Mouse (Mus musculus): ENCODE measurements at regions not wholly inside any gene's neighbourhood (a gene's known extent, or its start where the extent isn't known, plus 50 kb on each side); places are given as distances from the start of the nearest gene placed in this dataset.

DNA sequence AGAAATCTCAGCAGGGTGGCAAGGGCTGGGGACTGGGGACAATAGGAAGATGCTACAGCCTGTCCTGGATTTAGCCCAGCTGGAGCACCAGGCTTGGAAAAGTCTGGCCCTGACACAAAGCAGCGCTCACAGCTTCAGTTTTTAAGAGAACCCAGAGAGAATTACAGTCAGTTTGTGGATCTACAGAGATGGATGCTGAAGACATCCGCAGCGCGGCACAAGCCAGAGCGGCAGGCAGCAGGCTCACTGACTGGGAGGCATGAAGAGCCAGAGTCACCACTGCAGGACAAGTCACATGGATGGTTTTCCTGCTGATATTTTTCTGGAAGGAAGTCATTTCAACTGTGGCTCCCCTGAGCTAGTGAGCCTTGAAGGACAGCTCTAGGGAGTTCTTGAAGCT, 189.0 kb upstream of the Ctbp2 start:
- 52% methylated on average over 5 of the region's 5 CpGs for WGBS (ENCODE audit: insufficient replicate concordance)
- H3K4me3 ChIP-seq (ENCODE audit: low read depth, low read length): no peak overlapping the region

DNA sequence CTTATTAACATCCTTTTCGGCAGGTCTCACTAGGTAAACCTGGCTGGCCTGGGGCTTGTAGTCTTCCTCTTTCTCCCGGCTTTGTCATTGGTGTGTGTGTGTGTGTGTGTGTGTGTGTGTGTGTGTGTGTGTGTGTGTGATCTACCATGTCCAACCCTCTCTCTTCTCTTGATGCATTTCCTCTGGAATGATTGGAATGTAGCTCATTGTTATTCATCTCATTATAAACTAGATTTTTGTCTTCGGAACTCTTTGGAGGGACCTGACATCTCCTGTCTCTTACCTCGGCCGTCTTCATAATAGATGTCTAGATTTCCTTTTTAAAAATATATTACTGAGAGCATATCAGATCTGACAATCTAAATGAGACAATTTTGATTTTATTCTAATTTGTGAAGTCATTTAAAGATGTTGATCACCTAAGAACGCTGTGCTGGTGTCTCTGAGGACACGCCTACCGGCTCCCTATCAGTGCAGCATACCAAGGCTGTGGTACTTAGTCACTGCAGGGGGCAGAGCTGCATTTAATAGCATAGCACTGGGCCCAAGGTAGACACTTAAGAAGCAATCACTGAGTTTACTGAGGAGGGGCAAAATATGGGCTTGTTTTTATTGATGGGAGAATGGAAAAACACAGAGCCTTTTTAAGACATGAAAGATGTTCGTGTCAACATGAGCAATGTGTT, 187.1 kb upstream of the Ctbp2 start:
- no peaks in the 10 kb centered on the region for H3K27me3 ChIP-seq (ENCODE audit: control insufficient read depth, insufficient read depth, low read depth, low read length)
- no peak for ATAC-seq (ENCODE audit: low read depth)
- WGBS (ENCODE audit: insufficient replicate concordance): 44% methylated on average over 8 of the region's 9 CpGs

More for the DNA sequence above, 189.0 kb upstream of the Ctbp2 start:
- no peak overlapping the region for H3K27ac ChIP-seq (ENCODE audit: low read length)
- no peaks in the 10 kb centered on the region for H3K9me3 ChIP-seq (replicated peaks; ENCODE audit: control insufficient read depth, low read length)
- H3K4me2 ChIP-seq (ENCODE audit: low read depth, low read length): no peak overlapping the region
- H3K9ac ChIP-seq (ENCODE audit: low read depth, low read length): no peak overlapping the region
- no peaks in the 10 kb centered on the region for H3K4me1 ChIP-seq (ENCODE audit: control insufficient read depth, low read depth, low read length)
- H3K27me3 ChIP-seq (ENCODE audit: control insufficient read depth, insufficient read depth, low read depth, low read length): no peaks in the 10 kb centered on the region
- ATAC-seq (ENCODE audit: low read depth): no peak
- H3K36me3 ChIP-seq (ENCODE audit: control insufficient read depth, insufficient read depth): no peaks in the 10 kb centered on the region

DNA sequence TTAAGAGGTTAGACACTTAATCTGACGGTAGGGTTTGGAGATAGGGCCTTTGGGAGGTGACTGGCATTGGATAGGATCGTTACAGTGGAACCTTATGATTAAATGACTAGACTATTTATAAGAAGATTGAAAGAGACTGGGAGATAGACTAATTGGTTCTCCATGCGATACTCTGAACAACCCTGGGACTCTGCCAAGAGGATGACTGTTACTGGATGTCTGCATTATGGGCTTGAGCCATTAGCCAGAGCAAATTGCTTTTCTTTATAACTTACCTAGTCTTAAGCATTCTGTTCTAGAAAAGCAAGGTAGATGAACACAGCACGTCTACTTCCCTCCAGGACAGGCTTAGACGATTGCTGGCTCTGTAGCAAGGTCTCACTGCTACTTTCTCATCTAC, 180.3 kb upstream of the Ctbp2 start:
- H3K27ac ChIP-seq (ENCODE audit: low read length): no peak overlapping the region
- no peak overlapping the region for H3K9ac ChIP-seq (ENCODE audit: low read depth, low read length)
- no peaks in the 10 kb centered on the region for H3K9me3 ChIP-seq (replicated peaks; ENCODE audit: control insufficient read depth, low read length)
- no peaks in the 10 kb centered on the region for H3K4me1 ChIP-seq (ENCODE audit: control insufficient read depth, low read depth, low read length)
- no peaks in the 10 kb centered on the region for H3K36me3 ChIP-seq (ENCODE audit: control insufficient read depth, insufficient read depth)
- no peak for ATAC-seq (ENCODE audit: low read depth)
- H3K4me2 ChIP-seq (ENCODE audit: low read depth, low read length): no peak overlapping the region
- WGBS (ENCODE audit: insufficient replicate concordance): 51% methylated on average over 5 of the region's 5 CpGs
- no peaks in the 10 kb centered on the region for H3K27me3 ChIP-seq (ENCODE audit: control insufficient read depth, insufficient read depth, low read depth, low read length)
- no peak overlapping the region for H3K4me3 ChIP-seq (ENCODE audit: low read depth, low read length)

More for the DNA sequence above, 187.1 kb upstream of the Ctbp2 start:
- no peak overlapping the region for H3K27ac ChIP-seq (ENCODE audit: low read length)
- no peaks in the 10 kb centered on the region for H3K4me1 ChIP-seq (ENCODE audit: control insufficient read depth, low read depth, low read length)
- H3K9me3 ChIP-seq (replicated peaks; ENCODE audit: control insufficient read depth, low read length): no peaks in the 10 kb centered on the region
- no peak overlapping the region for H3K4me3 ChIP-seq (ENCODE audit: low read depth, low read length)
- no peak overlapping the region for H3K9ac ChIP-seq (ENCODE audit: low read depth, low read length)
- H3K36me3 ChIP-seq (ENCODE audit: control insufficient read depth, insufficient read depth): no peaks in the 10 kb centered on the region
- H3K4me2 ChIP-seq (ENCODE audit: low read depth, low read length): no peak overlapping the region

DNA sequence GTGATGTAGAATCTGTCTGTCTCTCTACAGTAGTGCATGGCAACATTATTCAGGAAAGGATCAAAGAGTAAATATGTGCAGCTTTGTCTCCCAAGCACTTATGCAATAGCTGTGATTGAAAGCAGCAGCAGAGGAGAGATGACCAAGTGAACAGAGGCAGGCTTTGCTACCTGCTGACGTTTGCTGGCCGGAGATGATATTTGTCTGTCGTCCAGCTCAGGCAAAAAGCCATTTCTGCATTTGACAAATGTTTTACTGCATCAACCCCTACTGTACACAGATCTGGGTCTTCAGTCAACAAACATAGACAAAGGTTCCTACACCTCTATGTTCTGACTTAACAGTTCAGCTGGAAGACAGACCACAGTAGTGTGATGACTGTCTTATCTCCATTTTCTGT, 166.3 kb upstream of the Ctbp2 start:
- H3K9me3 ChIP-seq (replicated peaks; ENCODE audit: control insufficient read depth, low read length): no peaks in the 10 kb centered on the region
- H3K4me3 ChIP-seq (ENCODE audit: low read depth, low read length): no peak overlapping the region
- H3K27ac ChIP-seq (ENCODE audit: low read length): no peak overlapping the region
- H3K36me3 ChIP-seq (ENCODE audit: control insufficient read depth, insufficient read depth): no peaks in the 10 kb centered on the region
- H3K4me1 ChIP-seq (ENCODE audit: control insufficient read depth, low read depth, low read length): no peaks in the 10 kb centered on the region
- H3K27me3 ChIP-seq (ENCODE audit: control insufficient read depth, insufficient read depth, low read depth, low read length): no peaks in the 10 kb centered on the region
- H3K9ac ChIP-seq (ENCODE audit: low read depth, low read length): no peak overlapping the region
- no peak for ATAC-seq (ENCODE audit: low read depth)
- WGBS (ENCODE audit: insufficient replicate concordance): 50% methylated on average over 3 of the region's 3 CpGs
- no peak overlapping the region for H3K4me2 ChIP-seq (ENCODE audit: low read depth, low read length)

DNA sequence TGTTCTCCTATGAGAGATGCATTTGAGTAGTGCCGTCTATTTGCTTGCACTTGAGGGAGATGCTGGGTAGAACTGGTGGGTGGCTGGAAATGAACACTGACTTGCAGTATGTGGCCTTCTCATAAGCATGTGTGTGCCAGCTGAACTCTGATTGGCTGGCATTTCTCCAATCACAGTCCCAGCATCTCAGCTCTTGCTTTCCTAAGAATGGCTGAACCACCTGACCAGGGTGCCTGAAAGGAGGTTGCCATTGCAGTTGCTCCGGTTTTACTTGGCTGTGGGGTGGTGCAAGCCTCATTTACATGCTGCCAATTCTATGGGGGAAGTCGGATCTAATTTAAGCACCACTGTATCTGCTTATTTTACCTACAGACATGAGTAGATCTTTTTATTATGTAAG, 164.1 kb upstream of the Ctbp2 start:
- no peak for ATAC-seq (ENCODE audit: low read depth)
- WGBS (ENCODE audit: insufficient replicate concordance): 52% methylated on average over 3 of the region's 3 CpGs

DNA sequence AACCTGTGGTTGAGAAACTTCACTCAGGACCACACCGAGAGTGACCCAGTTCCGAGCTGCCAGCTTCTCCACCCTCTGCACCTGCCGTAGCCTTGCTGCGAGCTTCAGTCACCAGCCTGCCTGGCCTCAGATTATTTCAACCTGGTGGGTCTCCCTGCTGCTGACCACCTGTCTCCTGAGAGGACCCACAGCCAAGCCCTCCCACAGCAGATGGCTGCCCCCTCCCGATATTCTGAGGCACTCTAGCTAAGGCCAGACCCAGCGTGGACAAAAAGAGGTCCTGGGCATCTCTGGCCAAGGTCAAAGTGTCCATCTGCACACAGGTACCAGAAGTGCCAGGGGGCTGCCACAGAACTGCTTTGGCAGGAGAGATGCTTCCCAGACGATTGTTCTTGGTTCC, 162.7 kb upstream of the Ctbp2 start:
- Histone ChIP-seq H3K4me2 (ENCODE audit: low read depth, low read length) (no peak overlapping the region), H3K27me3 (ENCODE audit: control insufficient read depth, insufficient read depth, low read depth, low read length) (no peaks in the 10 kb centered on the region), H3K9me3 (replicated peaks; ENCODE audit: control insufficient read depth, low read length) (no peaks in the 10 kb centered on the region), H3K9ac (ENCODE audit: low read depth, low read length) (no peak overlapping the region), H3K36me3 (ENCODE audit: control insufficient read depth, insufficient read depth) (no peaks in the 10 kb centered on the region), H3K27ac (ENCODE audit: low read length) (no peak overlapping the region), H3K4me1 (ENCODE audit: control insufficient read depth, low read depth, low read length) (no peaks in the 10 kb centered on the region), H3K4me3 (ENCODE audit: low read depth, low read length) (no peak overlapping the region)
- no peak for ATAC-seq (ENCODE audit: low read depth)
- WGBS (ENCODE audit: insufficient replicate concordance): 70% methylated on average over 7 of the region's 7 CpGs

More for the DNA sequence above, 164.1 kb upstream of the Ctbp2 start:
- H3K36me3 ChIP-seq (ENCODE audit: control insufficient read depth, insufficient read depth): no peaks in the 10 kb centered on the region
- H3K4me1 ChIP-seq (ENCODE audit: control insufficient read depth, low read depth, low read length): no peaks in the 10 kb centered on the region
- no peaks in the 10 kb centered on the region for H3K9me3 ChIP-seq (replicated peaks; ENCODE audit: control insufficient read depth, low read length)
- no peaks in the 10 kb centered on the region for H3K27me3 ChIP-seq (ENCODE audit: control insufficient read depth, insufficient read depth, low read depth, low read length)
- no peak overlapping the region for H3K4me2 ChIP-seq (ENCODE audit: low read depth, low read length)
- no peak overlapping the region for H3K27ac ChIP-seq (ENCODE audit: low read length)
- H3K9ac ChIP-seq (ENCODE audit: low read depth, low read length): no peak overlapping the region
- no peak overlapping the region for H3K4me3 ChIP-seq (ENCODE audit: low read depth, low read length)

DNA sequence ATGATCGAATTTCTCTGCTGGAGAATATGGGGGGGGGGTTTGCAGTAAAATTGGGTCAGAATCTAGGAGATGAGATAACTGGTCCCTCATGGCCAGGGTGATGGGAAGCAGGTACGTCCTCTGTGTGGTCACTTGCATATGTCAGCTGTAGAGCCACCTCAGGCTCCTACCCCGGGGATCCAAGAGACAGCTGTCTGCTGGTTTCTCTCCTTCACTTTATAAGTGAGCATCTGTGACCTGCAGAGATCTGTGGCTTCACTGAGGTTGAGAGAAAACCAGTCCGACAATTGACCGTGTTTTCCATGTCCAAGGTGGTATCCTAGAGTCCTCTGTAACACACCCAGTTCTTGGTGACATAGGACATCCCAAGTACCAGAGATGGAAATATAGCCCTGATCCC, 162.1 kb upstream of the Ctbp2 start:
- H3K4me3 ChIP-seq (ENCODE audit: low read depth, low read length): no peak overlapping the region
- WGBS (ENCODE audit: insufficient replicate concordance): 55% methylated on average over 5 of the region's 5 CpGs
- H3K4me2 ChIP-seq (ENCODE audit: low read depth, low read length): no peak overlapping the region
- H3K27me3 ChIP-seq (ENCODE audit: control insufficient read depth, insufficient read depth, low read depth, low read length): no peaks in the 10 kb centered on the region
- no peak overlapping the region for H3K9ac ChIP-seq (ENCODE audit: low read depth, low read length)
- H3K9me3 ChIP-seq (replicated peaks; ENCODE audit: control insufficient read depth, low read length): no peaks in the 10 kb centered on the region
- no peaks in the 10 kb centered on the region for H3K4me1 ChIP-seq (ENCODE audit: control insufficient read depth, low read depth, low read length)
- no peaks in the 10 kb centered on the region for H3K36me3 ChIP-seq (ENCODE audit: control insufficient read depth, insufficient read depth)
- H3K27ac ChIP-seq (ENCODE audit: low read length): no peak overlapping the region
- no peak for ATAC-seq (ENCODE audit: low read depth)

DNA sequence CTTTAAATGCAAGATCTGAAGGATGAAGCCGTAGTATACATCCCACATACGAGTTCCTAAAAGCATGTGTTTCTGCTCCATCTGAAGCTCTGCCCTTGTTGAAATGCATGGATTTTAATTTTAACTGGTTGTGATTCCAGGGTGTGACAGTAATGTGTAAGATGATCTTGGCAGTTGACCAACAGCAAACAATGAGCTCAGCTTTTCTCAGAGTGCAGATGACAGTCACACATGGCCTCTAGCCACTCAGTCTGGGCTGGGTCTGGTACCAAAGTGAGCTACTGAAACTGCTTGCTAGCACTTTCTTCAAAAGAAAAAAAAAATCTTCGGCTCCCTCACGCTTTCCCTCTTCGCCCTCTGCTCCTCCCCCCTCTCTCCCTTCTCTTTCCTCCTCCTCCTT, 138.0 kb upstream of the Ctbp2 start:
- ATAC-seq (ENCODE audit: low read depth): no peak

DNA sequence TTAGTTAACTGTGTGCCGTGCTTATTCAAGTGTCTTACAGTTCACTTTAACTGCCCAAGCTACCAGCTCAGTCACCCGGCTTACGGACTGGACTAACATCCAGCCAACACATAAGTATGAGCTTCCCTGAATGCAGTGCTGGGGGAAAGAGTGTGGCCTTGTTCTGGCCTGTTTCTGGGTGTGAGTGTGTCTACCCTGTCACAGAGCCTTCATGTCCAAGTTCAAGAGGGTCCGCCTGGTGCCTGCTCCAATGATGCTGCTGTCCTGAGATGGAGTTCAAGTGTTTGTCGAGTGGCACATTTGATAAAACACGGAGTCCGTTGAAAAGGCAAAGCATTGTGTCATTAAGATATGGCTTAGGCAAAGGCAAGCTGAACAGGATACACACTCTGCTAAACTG, 135.0 kb upstream of the Ctbp2 start:
- no peak for ATAC-seq (ENCODE audit: low read depth)

More for the DNA sequence above, 138.0 kb upstream of the Ctbp2 start:
- H3K9me3 ChIP-seq (replicated peaks; ENCODE audit: control insufficient read depth, low read length): no peaks in the 10 kb centered on the region
- H3K36me3 ChIP-seq (ENCODE audit: control insufficient read depth, insufficient read depth): no peaks in the 10 kb centered on the region
- H3K4me3 ChIP-seq (ENCODE audit: low read depth, low read length): no peak overlapping the region
- H3K27me3 ChIP-seq (ENCODE audit: control insufficient read depth, insufficient read depth, low read depth, low read length): no peaks in the 10 kb centered on the region
- no peak overlapping the region for H3K4me2 ChIP-seq (ENCODE audit: low read depth, low read length)
- H3K4me1 ChIP-seq (ENCODE audit: control insufficient read depth, low read depth, low read length): no peaks in the 10 kb centered on the region
- no peak overlapping the region for H3K9ac ChIP-seq (ENCODE audit: low read depth, low read length)
- no peak overlapping the region for H3K27ac ChIP-seq (ENCODE audit: low read length)
- 63% methylated on average over 5 of the region's 5 CpGs for WGBS (ENCODE audit: insufficient replicate concordance)

More for the DNA sequence above, 135.0 kb upstream of the Ctbp2 start:
- Histone ChIP-seq H3K4me3 (ENCODE audit: low read depth, low read length) (no peak overlapping the region), H3K27me3 (ENCODE audit: control insufficient read depth, insufficient read depth, low read depth, low read length) (no peaks in the 10 kb centered on the region), H3K9ac (ENCODE audit: low read depth, low read length) (no peak overlapping the region), H3K4me2 (ENCODE audit: low read depth, low read length) (no peak overlapping the region), H3K4me1 (ENCODE audit: control insufficient read depth, low read depth, low read length) (no peaks in the 10 kb centered on the region), H3K9me3 (replicated peaks; ENCODE audit: control insufficient read depth, low read length) (no peaks in the 10 kb centered on the region), H3K27ac (ENCODE audit: low read length) (no peak overlapping the region), H3K36me3 (ENCODE audit: control insufficient read depth, insufficient read depth) (no peaks in the 10 kb centered on the region)
- WGBS (ENCODE audit: insufficient replicate concordance): 76% methylated on average over 7 of the region's 7 CpGs
